Mouse (Mus musculus) spleen, adult 12 weeks (tissue): ENCODE results near the gene Slamf9.
A peak's percentile ranks its signal among the peaks of the same experiment; 100 is the strongest.

Experiments used
- DNase-seq: peaks from one replicate; pipeline ENCODE4 v3.0.0; 2022; ENCODE audit warnings: low spot score

Slamf9 gene

GRCm38 (mm10) chr1:172462534-172462933, 12.6 kb upstream of the Slamf9 start:
- no peak for DNase-seq

- no peak for DNase-seq
Observed at GRCm38 (mm10) chr1:172463387-172464333, 11.5 kb upstream of the Slamf9 start.

GRCm38 (mm10) chr1:172468301-172468877, 6.8 kb upstream of the Slamf9 start:
- no peak for DNase-seq

GRCm38 (mm10) chr1:172469373-172469772, 5.8 kb upstream of the Slamf9 start:
- no peak for DNase-seq

- no peak for DNase-seq
Observed at GRCm38 (mm10) chr1:172469810-172470448, 5.2 kb upstream of the Slamf9 start.

GRCm38 (mm10) chr1:172472909-172473308, 2.2 kb upstream of the Slamf9 start:
- no peak for DNase-seq

- DNase-seq, result no peak
Observed at GRCm38 (mm10) chr1:172474196-172474595, 962 bp upstream of the Slamf9 start.

GRCm38 (mm10) chr1:172478020-172478419, 2.9 kb downstream of the Slamf9 start:
- no peak for DNase-seq

- no peak for DNase-seq
Observed at GRCm38 (mm10) chr1:172480376-172480775, 5.2 kb downstream of the Slamf9 start.

- no peak for DNase-seq
Observed at GRCm38 (mm10) chr1:172481111-172481510, 6.0 kb downstream of the Slamf9 start.

- DNase-seq, result peak; percentile 63
Observed at GRCm38 (mm10) chr1:172481540-172482280, 6.6 kb downstream of the Slamf9 start, which contains the start of gene Igsf9. Igsf9 (plus strand) TSS chr1:172481788.

GRCm38 (mm10) chr1:172482518-172483360, 7.6 kb downstream of the Slamf9 start:
- DNase-seq, result no peak

- no peak for DNase-seq
Observed at GRCm38 (mm10) chr1:172483361-172483660, 8.2 kb downstream of the Slamf9 start.

GRCm38 (mm10) chr1:172484236-172484635, 9.1 kb downstream of the Slamf9 start:
- no peak for DNase-seq

GRCm38 (mm10) chr1:172484671-172485070, 9.5 kb downstream of the Slamf9 start:
- DNase-seq, result no peak

GRCm38 (mm10) chr1:172485821-172486220, 10.7 kb downstream of the Slamf9 start:
- DNase-seq, result no peak

GRCm38 (mm10) chr1:172486236-172486635, 11.1 kb downstream of the Slamf9 start:
- no peak for DNase-seq

- DNase-seq, result no peak
Observed at GRCm38 (mm10) chr1:172486651-172487050, 11.5 kb downstream of the Slamf9 start.

- DNase-seq, result no peak
Observed at GRCm38 (mm10) chr1:172487859-172488258, 12.7 kb downstream of the Slamf9 start.

- no peak for DNase-seq
Observed at GRCm38 (mm10) chr1:172488831-172489230, 13.7 kb downstream of the Slamf9 start.

- DNase-seq, result no peak
Observed at GRCm38 (mm10) chr1:172489585-172490250, 14.6 kb downstream of the Slamf9 start.
